Mouse (Mus musculus) hindbrain, embryonic 16.5 days (tissue): ENCODE measurements around the gene Olfr1412. TPM values are rescaled to one million over a fixed set of nuclear protein-coding genes. Genes with fewer than 3 reads are reported as not detected.

ENCODE experiments used
- ATAC-seq: fragments of 200-750 bp; cut with Nextera tagmentation; 2 replicates; pipeline ENCODE4 v1.8.0; 2017; ENCODE audit warnings: moderate TSS enrichment, moderate library complexity
- H3K27ac ChIP-seq: fragments of 300-500 bp; sonication (generic); 2 replicates; pipeline ENCODE4 v1.5.1; 2014; ENCODE audit warnings: low read depth, mild to moderate bottlenecking, control low read depth, low read length, moderate library complexity
- H3K27me3 ChIP-seq: fragments of 300-500 bp; sonication (generic); replicated peaks from 2 replicates; pipeline ENCODE4 v1.6.1; 2014; ENCODE audit warnings: low read length; ENCODE audit not compliant: control insufficient read depth, insufficient read depth
- H3K36me3 ChIP-seq: fragments of 300-500 bp; sonication (generic); 2 replicates; pipeline ENCODE4 v1.6.1; 2014; ENCODE audit warnings: mild to moderate bottlenecking, low read length, moderate library complexity, mixed read lengths; ENCODE audit not compliant: control insufficient read depth, insufficient read depth
- H3K4me1 ChIP-seq: fragments of 300-500 bp; sonication (generic); 2 replicates; pipeline ENCODE4 v1.6.1; 2014; ENCODE audit warnings: low read depth, low read length; ENCODE audit not compliant: control insufficient read depth, insufficient read depth
- H3K4me2 ChIP-seq: fragments of 300-500 bp; sonication (generic); 2 replicates; pipeline ENCODE4 v1.6.1; 2014; ENCODE audit warnings: mild to moderate bottlenecking, low read length, control low read depth, moderate library complexity
- H3K4me3 ChIP-seq: fragments of 300-500 bp; sonication (generic); 2 replicates; pipeline ENCODE4 v1.5.1; 2014; ENCODE audit warnings: mild to moderate bottlenecking, low read length, control low read depth, moderate library complexity
- H3K9ac ChIP-seq: fragments of 300-500 bp; sonication (generic); 2 replicates; pipeline ENCODE4 v1.6.1; 2014; ENCODE audit warnings: low read depth, mild to moderate bottlenecking, control low read depth, low read length, moderate library complexity
- H3K9me3 ChIP-seq: fragments of 300-500 bp; sonication (generic); 2 replicates; pipeline ENCODE4 v1.6.1; 2014; ENCODE audit warnings: mild to moderate bottlenecking, low read length, moderate library complexity; ENCODE audit not compliant: control insufficient read depth
- WGBS: fragments of 180-500 bp; shearing (Covaris S2); extraction: QIAGEN DNeasy Blood & Tissue Kit; methylation state at CpG from one replicate; pipeline ENCODE4 v1.1.7; 2014; 5-methylcytosine and 5-hydroxymethylcytosine counted together
- polyA plus RNA-seq: library from polyadenylated mRNA; unstranded; fragments of >200 nt; fragmentation: Nextera tagmentation; extraction: Ambion mirVana; gene quantifications from 2 replicates; pipeline ENCODE4 v1.2.1, GENCODE M21; 2015

The Olfr1412 gene
- not detected in 2 replicates for polyA plus RNA-seq

DNA sequence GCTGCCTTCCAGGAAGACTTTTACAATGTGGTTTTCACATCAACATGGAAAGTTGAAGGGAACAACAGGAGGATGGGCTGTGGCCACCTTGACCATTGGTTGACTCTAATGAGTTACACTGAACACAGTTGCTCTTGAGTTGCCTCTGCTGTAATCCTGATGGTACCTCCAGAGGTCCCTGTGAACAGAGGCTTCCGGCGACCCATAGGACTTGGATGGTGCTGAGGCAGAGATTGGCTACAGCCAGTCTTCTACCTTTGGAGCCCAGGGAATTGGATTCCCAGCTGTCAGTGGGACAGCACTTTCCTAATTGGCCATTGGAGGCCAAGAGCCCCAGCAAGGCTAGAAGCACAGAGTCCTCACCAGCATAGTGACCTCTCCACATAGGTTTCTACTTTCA lies at the start of gene Olfr1412:
Olfr1412 (plus strand) TSS at position 301 of the 400 bp plus-strand sequence.
- Histone ChIP-seq H3K27me3 (no peaks in the 10 kb centered on the region), H3K4me2 (no peak within 1 kb of the TSS), H3K27ac (no peak within 1 kb of the TSS), H3K9ac (no peak within 1 kb of the TSS), H3K9me3 (peaks cover 3% of the 10 kb centered on the region; the same call in 1 of the 2 replicates), H3K4me1 (no peaks in the 10 kb centered on the region), H3K4me3 (no peak within 1 kb of the TSS), H3K36me3 (no peaks in the 10 kb centered on the region)
- no peak for ATAC-seq
- 93% methylated on average over 2 of the region's 2 CpGs for WGBS

DNA sequence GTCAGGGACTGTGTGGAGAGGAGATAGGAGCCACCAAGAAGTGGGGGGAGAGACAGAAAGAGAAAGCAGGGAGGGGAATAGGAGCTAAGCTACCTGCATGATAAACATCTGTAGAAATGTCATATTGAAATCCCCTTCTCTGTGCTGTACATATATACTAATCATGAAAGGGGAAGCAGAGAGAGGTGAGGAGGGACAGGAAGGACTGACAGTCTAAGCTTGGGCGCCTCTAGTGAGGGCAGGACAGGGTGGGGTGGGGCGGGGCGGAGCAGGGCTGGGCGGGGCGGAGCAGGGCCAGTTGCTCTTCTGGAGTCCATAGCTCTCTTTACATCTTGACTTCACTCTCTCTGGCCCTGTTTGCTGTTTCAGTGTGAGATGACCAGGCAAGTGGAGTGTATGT lies 48.6 kb upstream of the Olfr1412 start:
- Histone ChIP-seq H3K27me3 (no peaks in the 10 kb centered on the region), H3K9me3 (no peaks in the 10 kb centered on the region), H3K27ac (no peak overlapping the region), H3K9ac (no peak overlapping the region), H3K36me3 (no peaks in the 10 kb centered on the region), H3K4me1 (no peaks in the 10 kb centered on the region), H3K4me3 (no peak overlapping the region), H3K4me2 (no peak overlapping the region)
- ATAC-seq, result no peak
- WGBS, result 51% methylated on average over 5 of the region's 5 CpGs

DNA sequence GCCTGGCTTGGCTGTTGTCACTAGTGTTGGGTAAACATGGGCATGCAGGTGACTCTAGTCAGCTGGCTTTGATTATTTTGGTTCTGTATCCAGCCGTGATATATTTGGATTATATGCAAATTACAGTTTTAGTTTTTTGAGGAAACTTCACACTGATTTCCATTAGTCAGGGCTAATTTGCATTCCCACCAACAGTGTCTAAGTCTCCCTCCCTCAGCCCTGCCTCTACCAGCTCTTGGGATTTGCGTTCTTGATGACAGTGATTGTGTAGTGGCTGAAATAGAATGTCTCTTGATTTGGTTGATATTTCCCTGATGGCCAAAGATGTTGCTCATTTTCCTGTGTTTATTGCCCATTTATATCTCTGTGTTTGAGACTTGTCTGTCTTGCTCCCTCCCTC lies 46.5 kb upstream of the Olfr1412 start:
- no peaks in the 10 kb centered on the region for H3K4me1 ChIP-seq
- H3K4me2 ChIP-seq, result no peak overlapping the region
- H3K9me3 ChIP-seq, result no peaks in the 10 kb centered on the region
- no peak overlapping the region for H3K27ac ChIP-seq
- WGBS, result 34% methylated on average over 2 of the region's 2 CpGs
- no peak overlapping the region for H3K4me3 ChIP-seq
- ATAC-seq, result no peak
- H3K9ac ChIP-seq, result no peak overlapping the region
- no peaks in the 10 kb centered on the region for H3K27me3 ChIP-seq
- H3K36me3 ChIP-seq, result no peaks in the 10 kb centered on the region

DNA sequence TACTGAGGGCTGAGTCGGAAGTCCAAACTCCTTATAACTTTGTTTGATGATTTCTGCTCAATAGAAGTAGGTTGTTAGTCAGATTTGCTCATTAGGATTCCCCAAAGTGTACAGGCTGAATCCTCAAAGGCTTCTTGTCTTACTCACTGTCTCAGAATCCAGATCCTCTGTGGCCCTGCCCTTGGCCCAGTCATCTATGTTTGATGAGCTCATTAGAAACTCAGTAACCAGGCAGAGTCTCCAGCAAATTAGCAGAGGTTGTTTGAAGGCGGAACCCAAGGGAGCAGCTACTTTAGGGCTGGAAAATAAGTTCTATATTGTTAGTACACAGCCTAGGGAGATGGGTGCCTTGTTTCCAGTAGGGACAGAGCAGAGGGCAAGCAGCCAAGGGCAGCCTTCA lies 39.6 kb upstream of the Olfr1412 start:
- no peaks in the 10 kb centered on the region for H3K9me3 ChIP-seq
- no peak overlapping the region for H3K9ac ChIP-seq
- H3K4me2 ChIP-seq, result no peak overlapping the region
- H3K4me1 ChIP-seq, result no peaks in the 10 kb centered on the region
- H3K27ac ChIP-seq, result no peak overlapping the region
- no peak overlapping the region for H3K4me3 ChIP-seq
- no peak for ATAC-seq
- H3K36me3 ChIP-seq, result no peaks in the 10 kb centered on the region
- no peaks in the 10 kb centered on the region for H3K27me3 ChIP-seq
- 78% methylated on average over 2 of the region's 2 CpGs for WGBS

DNA sequence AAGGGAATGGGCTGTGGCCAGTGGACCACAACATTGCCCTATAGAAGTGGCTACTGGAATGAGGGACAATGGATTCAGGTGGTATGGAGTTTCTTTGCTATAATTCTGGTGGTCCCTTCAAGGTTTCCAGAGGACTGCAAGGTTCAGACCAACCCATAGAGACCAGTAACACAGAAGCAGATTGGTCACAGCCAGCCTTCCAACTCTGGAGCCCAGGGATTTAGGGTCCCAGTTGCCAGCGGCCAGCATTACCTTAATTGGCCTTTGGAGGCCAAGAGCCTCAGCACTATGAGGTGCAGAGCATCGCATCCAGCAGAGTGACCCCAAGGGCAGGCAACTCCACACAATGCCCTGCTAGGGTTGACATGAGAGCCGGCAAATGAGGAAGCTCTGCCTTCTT lies 14.6 kb upstream of the Olfr1412 start, which contains the start of gene Olfr1413:
Olfr1413 (plus strand) TSS at position 301 of the 400 bp plus-strand sequence.
- Histone ChIP-seq H3K27me3 (no peaks in the 10 kb centered on the region), H3K27ac (no peak within 1 kb of the TSS), H3K4me2 (no peak within 1 kb of the TSS), H3K9ac (no peak within 1 kb of the TSS), H3K4me1 (no peaks in the 10 kb centered on the region), H3K36me3 (no peaks in the 10 kb centered on the region), H3K9me3 (no peaks in the 10 kb centered on the region), H3K4me3 (no peak within 1 kb of the TSS)
- WGBS, result 79% methylated on average over 3 of the region's 3 CpGs
- ATAC-seq, result no peak

DNA sequence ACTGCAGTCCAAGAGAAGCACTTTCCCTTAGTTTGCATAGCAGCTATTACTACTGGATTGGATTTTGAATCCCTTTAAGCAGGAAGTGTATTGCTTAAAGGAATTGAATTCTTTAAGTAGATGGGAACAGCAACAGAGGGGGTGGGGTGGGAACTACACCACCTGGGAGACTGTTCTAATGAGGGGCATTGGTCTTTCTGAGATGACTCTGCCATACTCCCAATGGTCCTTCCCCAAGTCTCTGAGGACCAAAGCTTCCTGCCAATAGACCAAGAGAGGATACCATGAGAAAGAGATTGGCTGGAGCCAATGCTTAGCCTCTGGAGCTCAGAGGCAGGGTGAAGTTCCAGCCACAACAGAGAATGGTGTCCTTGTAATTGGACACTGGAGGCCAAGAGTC lies 8.5 kb downstream of the Olfr1412 start, which contains the start of gene Olfr1411:
Olfr1411 (plus strand) TSS at position 301 of the 400 bp plus-strand sequence.
- Histone ChIP-seq H3K27ac (no peak within 1 kb of the TSS), H3K4me2 (no peak within 1 kb of the TSS), H3K9ac (no peak within 1 kb of the TSS), H3K27me3 (0 out of 2 replicates have a peak, but pooled peaks cover 2% of the 10 kb centered on the region), H3K4me3 (no peak within 1 kb of the TSS), H3K4me1 (no peaks in the 10 kb centered on the region), H3K9me3 (no peaks in the 10 kb centered on the region), H3K36me3 (no peaks in the 10 kb centered on the region)
- no peak for ATAC-seq

DNA sequence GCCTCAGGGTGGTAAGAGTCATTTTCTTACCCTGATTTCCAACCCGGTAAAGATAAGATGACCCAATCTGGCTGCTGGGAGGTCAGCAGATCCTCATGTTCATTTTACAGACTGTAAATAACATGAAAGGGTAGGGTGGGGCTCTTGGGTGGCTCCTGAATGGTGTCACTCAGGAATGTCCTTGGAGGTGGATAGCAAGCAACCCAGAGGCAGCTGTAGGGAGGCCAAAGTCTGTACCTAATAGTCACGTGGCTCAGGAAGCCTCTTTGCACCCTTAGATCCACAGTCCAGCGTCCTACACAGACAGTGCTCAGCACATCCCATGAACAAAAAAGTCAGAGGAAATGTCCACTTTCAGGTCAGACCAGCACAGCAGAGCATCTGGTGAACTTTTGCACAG lies 10.4 kb downstream of the Olfr1412 start:
- Histone ChIP-seq H3K9me3 (no peaks in the 10 kb centered on the region), H3K4me2 (no peak overlapping the region), H3K4me3 (no peak overlapping the region), H3K36me3 (no peaks in the 10 kb centered on the region), H3K27ac (no peak overlapping the region), H3K4me1 (no peaks in the 10 kb centered on the region), H3K27me3 (0 out of 2 replicates have a peak, but pooled peaks cover 2% of the 10 kb centered on the region), H3K9ac (no peak overlapping the region)
- WGBS, result 91% methylated on average over 3 of the region's 3 CpGs
- ATAC-seq, result no peak

DNA sequence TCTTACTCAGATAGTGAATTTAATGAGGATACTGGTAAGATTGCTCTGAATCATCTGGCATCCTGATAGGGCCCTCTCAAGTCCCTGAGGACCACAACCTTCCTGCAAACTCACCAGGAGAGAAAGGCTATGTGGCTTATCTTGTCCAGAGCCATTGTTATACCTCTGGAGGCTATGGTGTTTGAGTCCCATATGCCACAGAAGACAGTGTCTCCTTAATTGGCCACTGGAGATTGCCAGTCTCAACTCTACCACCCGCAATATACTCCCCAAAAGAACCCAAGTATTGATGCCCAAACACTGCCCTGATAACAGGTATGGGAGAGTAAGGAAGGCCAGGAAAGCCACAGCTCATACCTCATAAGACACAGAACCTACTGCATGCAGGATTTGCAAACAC lies 19.9 kb downstream of the Olfr1412 start, which contains the start of gene Olfr1410:
Olfr1410 (plus strand) TSS at position 301 of the 400 bp plus-strand sequence.
- no peaks in the 10 kb centered on the region for H3K9me3 ChIP-seq
- no peak for ATAC-seq

DNA sequence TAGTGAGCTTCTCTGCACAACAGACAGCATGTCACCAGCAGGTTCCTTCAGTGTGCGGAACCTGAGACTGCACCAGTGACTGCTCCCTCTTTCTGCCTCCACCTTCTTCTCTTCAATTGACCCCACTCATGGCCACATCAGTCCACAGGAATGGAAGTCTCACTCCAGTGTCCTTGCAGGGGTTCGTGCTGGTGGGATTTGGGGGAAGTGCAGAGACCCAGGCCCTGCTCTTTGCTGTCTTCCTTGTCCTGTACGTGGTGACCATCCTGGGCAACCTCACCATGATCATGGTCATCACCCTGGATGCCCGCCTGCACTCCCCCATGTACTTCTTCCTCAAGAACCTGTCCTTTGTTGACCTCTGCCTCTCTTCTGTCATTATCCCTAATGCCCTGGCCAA lies 22.1 kb downstream of the Olfr1412 start:
- Histone ChIP-seq H3K9ac (no peak overlapping the region), H3K4me2 (no peak overlapping the region), H3K9me3 (no peaks in the 10 kb centered on the region), H3K27me3 (no peaks in the 10 kb centered on the region; the same call in 1 of the 2 replicates), H3K36me3 (no peaks in the 10 kb centered on the region), H3K4me3 (no peak overlapping the region), H3K27ac (no peak overlapping the region), H3K4me1 (no peaks in the 10 kb centered on the region)
- WGBS, result 83% methylated on average over 4 of the region's 4 CpGs
- no peak for ATAC-seq

More for the DNA sequence above, 19.9 kb downstream of the Olfr1412 start, which contains the start of gene Olfr1410:
- Histone ChIP-seq H3K4me1 (no peaks in the 10 kb centered on the region), H3K27me3 (no peaks in the 10 kb centered on the region; the same call in 1 of the 2 replicates), H3K9ac (no peak within 1 kb of the TSS), H3K4me2 (no peak within 1 kb of the TSS), H3K27ac (no peak within 1 kb of the TSS), H3K36me3 (no peaks in the 10 kb centered on the region), H3K4me3 (no peak within 1 kb of the TSS)
- WGBS, result 95% methylated on average over 1 of the region's 1 CpGs
